Mouse (Mus musculus) kidney, postnatal 4 days (tissue): Measurements from ENCODE around the gene Gm20388.
A peak's percentile ranks its signal among the peaks of the same experiment; 100 is the strongest.

Experiments used
- DNase-seq, 2 experiments: peaks; one replicate each; pipeline ENCODE4 v3.0.0; 2021; ENCODE audit warnings: mixed read lengths in 2 of 2

The Gm20388 gene

DNA sequence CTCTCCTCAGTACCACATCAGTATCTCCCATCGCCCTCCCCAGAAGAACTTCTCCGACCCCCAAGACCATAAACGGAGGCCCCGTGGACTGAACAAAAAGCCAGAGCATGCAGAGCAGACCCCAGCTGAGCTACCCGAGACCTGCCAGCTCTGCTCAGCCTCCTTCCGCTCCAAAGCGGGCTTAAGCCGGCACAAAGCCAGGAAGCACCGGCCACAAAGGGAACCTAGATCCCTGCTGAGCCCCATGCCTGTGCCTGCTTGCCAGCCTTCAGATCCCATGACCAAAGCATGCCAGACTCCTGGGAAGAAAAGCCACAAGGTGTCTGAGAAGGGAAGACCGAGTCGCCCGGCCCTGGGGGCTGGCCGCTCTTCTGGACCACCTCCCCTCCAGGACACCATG lies 2356.2 kb downstream of the Gm20388 start:
- DNase-seq, result no peak

GRCm38 (mm10) chr8:122268861-122269260 lies 2358.2 kb downstream of the Gm20388 start:
- DNase-seq, result no peak

DNA sequence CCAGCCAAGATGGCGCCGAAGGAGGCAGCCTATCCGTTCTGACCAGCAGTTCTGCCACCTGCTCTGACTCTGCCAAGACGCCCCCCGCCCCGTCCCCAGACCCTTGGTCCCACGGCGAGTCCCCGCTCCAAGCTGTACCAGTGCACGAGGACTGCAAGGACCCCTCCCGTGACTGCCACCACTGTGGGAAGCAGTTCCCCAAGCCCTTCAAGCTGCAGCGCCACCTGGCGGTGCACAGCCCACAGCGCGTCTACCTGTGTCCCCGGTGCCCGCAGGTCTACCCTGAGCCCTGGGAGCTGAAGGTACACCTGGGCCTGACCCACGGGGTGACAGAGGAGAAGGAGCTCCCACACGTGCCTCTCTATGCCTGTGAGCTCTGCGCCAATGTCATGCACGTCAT lies 2358.8 kb downstream of the Gm20388 start:
- DNase-seq, result peak; percentile 91 to 92

- DNase-seq, result no peak
Measured at GRCm38 (mm10) chr8:122270555-122270954, 2359.9 kb downstream of the Gm20388 start.

DNA sequence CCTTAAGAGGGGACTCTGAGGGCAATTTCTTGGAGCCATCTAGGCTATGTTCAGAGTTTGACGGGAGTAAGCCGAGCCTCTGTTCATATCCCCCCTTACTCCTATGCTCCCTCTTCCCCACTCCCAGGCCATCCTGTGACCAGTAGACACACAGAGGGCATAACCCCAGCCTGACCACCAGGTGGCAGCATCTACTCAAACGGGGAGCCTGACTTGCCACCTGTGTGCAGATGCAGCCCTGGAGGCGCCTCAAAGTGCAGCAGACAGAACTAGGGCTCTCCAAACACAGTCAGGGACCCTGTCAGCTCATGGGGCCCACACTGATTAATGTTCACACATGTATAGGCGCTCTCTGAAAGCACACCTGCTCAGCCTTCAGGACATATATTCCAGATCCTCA lies 2362.5 kb downstream of the Gm20388 start:
- peak; percentile 84 to 85 for DNase-seq

DNA sequence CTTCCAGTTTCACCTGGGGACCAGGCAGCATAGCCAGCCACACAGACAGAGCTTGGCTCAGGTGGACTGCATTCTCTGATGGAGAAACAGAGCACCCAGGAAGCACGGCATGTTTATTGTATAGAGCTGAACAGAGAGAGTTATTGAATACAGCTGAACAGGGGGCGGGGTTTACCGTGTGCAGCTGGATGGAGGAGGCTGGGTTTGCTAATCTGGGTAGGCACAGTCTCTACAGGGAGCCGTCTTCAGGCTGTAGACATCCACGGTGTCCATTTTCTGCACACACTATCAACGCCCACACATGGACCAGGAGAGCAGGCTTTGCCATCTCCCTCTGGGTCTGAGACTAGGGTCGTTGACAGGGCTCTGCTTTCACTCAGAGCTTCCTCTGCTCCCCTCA lies 2363.2 kb downstream of the Gm20388 start:
- DNase-seq, result no peak

GRCm38 (mm10) chr8:122274651-122275391 lies 2364.2 kb downstream of the Gm20388 start:
- no peak for DNase-seq

DNA sequence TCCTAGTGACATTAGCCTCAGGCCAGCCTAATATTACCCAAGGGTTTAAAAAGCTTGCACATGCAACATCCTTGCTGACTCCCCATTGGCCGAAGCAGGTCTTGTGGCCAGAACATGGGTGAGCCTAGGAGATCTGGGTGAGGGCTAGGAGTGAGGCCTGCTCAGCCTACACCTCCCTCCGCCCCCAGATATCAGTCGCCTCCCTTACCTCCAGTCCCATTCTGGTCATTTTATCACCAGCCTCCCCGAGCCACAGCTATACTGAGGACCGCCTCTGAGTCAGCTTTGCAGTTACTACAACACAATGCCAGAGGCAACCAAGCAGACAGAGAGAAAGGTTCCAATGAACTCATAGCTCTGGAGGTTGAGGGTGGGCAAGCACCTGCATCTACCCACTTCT lies 2365.7 kb downstream of the Gm20388 start:
- DNase-seq, result no peak

GRCm38 (mm10) chr8:122277204-122277995 lies 2366.8 kb downstream of the Gm20388 start:
- DNase-seq, result peak; percentile 44 to 59

DNA sequence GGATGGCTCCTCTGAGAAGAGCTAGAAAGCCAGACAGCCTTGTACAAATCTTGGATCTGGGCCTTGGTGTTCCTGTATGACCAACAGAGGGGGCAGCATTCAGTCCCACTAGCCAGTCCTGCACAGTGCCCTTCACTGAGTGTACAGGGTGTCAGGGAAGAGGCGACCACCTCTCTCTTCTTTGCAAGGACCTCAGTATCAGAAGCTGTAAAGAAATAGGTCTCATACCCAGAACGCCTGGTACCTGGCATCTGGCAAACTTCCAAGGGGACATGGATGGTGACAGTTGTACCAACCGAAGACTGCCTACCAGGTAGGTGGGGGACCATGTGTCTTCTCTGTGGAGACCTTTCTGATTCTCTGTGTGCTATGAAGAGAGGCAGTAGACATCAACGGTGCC lies 2369.5 kb downstream of the Gm20388 start:
- DNase-seq, result peak in 1 of 2 experiments; percentile 30

DNA sequence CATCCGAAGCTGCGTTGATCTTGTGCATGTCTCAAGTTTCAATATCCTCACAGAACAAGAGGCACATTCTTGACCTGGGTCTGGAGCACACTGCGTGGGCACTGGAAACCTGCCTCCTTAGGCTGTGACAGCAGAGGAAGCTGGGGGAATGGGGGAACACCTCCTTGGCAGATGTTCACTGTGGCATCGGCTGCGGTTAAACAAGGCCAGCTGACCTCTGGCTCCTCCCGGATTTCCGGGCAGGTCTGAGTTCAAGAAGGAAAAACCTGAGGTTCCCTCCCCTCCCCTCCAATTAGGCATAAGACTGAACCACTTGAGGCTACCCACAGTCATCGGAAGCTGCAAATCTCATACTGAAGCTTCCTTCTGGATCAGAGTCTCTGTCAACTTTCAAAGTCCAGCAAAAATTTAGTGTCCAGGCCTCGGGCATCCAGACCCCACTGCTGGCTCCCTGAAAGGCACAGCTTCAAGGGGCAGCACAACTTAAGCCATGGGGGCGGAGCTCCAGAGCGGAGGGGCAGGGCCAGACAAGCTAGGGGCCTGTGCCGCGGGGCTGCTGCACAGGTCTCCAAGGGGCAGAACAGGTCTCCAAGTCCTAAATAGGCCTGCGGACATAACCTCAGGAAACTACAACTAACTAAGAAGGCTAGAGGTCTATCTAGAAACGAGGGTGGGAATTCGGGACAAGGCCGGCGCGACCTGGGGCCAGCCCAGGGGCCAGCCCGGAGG lies 2370.1 kb downstream of the Gm20388 start:
- DNase-seq, result no peak

- peak; percentile 100 for DNase-seq
Measured at GRCm38 (mm10) chr8:122281317-122282034, 2370.8 kb downstream of the Gm20388 start.

DNA sequence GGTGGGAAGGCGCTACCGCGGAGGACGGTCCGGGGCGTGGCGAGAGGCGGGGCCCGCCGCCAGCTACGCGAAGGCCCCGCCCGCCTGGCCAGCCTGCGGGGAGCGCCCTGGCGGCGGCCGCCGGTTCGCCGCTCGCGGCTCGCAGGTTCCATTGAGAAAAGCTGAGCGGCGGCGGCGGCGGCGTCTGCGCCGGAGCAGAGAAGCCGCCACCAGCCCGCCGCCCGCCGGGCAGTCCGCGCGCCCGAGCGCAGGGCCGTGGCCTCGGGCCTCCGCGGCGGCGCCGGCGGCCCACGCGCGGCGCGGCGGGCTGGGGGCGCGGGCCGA lies 2371.4 kb downstream of the Gm20388 start, which contains the start of gene Zfpm1:
TSS of gene Zfpm1 (plus strand) at position 107 of the 324 bp plus-strand sequence.
- no peak for DNase-seq

DNA sequence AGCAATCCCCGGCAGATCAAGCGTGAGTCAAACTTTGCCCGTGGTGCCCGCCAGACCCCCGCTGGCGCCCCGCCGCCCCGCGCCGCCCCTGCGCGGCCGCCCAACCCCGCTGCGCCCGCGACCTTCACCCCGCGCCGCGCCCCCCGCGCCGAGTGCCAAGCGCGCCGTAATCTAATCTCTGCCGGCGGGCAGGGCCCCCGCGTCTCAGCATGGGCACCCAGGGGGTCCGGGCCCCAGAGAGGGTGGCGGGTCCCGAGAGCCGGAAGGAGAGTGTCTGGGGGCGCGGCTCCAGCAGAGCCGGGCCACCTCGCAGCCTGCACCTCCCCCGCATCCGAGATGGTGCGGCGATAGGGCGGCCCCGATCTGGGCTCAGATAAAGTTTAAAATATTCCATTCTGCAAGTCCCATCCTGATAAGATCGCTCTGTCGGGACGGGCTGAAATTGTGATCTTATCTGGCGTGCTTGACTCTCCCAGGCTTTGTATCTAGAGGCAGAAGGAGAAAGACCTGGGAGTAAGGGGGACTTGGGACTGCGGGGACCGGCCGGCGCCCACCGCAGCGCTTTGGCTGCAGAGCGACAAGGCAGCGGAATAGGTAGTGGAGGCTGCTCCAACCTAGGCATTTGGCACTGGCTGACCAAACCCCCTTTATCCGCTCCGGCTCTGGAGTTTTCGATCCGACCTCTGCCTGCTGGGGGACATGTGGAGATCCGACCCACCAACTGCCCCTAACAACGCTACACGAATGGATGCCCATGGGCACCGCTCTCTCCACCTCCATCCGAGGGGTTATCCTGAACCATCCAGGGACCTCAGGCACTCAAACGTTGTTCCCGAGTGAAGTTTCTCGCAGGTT lies 2372.1 kb downstream of the Gm20388 start:
- peak; percentile 46 to 66 for DNase-seq

DNA sequence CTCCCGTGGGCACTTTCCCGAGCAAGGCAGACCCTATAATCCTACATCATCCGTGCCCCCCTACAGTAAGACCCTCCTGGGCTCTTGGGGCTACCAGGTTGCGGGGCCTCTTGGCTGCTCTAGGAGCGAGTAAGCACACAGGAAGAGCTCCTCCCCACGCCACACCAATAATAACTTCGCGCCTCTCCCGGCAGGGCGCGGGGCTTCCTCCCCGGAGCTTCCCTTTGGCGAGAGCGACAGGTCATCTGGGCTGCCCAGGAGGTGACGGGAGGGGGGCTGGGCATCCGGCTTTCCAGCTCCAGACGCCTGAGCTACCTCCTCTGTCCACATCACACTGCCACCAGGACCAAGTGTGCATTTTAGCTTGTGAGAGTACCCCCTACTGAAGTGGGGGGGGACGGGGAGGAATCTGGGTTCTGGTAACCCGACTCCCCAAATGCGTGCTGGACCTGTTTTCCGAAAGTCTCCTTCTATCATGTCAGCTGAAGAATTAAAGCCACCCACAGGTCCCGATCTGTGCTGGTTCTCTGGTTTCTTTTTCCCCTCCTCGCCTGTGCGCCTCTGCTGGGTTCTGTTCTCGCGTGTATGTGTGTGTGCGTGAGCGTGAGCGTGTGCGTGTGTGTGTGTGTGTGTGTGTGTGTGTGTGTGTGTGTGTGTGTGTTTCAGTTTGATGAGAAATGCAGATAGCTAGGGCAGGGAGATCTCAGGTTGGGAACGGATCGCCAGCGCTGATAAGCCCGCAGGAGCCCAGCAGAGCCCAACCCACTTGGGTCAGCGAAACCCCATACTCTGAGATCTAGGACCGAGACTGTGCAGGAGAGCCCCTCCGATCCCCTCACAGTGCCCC lies 2372.9 kb downstream of the Gm20388 start:
- DNase-seq, result peak; percentile 75 to 85

DNA sequence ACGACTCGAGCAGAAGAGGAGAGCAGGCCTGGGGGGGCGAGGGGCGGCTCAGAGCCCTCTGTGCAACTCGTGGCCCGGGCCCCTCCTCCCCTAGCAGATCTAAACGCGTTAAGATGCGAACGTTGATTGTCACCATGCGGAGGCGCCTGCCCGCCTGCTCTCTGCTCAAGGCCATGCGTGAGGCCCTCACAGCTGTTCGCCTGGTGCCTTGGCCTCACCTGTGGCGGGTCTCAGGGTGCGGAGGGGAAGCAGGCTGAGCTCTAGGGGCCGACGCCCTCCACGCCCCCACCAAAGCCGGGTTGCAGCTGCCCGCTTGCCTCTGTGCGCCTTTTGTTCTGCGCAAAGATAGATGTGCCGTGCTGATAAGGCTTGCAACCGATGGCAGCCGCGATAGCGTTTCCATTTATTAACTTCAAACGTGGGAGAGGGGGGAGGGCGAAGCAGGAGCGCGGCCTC lies 2373.6 kb downstream of the Gm20388 start:
- peak; percentile 69 to 77 for DNase-seq

- DNase-seq, result peak; percentile 34 to 47
Measured at GRCm38 (mm10) chr8:122284659-122285261, 2374.1 kb downstream of the Gm20388 start.

DNA sequence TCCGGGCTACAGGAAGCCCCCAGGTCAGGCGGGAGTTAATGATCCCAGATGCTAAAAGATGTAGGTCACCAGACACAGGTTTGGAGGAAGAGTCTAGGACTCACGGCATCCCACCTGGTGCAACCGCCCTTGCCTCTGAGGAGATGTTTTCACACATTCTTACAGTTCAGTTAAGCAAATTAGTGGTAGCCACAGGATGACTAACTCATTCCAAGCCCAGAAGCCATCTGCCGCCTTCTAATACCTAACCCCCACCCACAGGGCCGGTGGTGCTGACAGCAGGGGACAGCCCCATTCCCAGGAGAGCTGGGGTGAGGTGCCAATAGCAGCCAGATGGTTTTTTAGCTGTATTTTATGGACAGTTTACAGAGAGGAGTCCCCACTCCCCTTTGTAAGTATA lies 2375.1 kb downstream of the Gm20388 start:
- no peak for DNase-seq

GRCm38 (mm10) chr8:122286899-122287298 lies 2376.3 kb downstream of the Gm20388 start:
- no peak for DNase-seq

DNA sequence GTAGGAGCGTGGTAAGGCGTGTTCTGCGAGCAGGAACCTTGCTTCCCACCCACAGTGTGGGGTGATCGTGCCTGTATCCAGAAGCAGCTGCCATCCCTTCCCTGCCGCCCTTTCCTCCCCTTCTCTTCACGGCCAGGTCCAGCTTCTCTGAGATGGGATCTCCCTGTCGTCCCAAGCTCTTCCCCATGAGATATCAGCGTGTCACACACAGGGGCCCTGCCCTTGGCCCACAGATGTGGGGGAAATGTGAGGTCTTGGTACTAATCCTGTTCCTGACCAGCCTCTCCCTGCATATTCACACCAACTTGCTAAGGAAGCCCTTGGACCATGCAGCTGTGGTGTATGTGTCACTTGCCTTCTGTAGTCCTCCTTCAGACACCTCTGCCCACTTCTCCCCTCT lies 2377.1 kb downstream of the Gm20388 start:
- DNase-seq, result no peak
